Mouse (Mus musculus) forebrain, embryonic 15.5 days (tissue): ENCODE results near the gene Gm5089. TPM values are rescaled to one million over a fixed set of nuclear protein-coding genes. Genes with fewer than 3 reads are reported as not detected.
A peak's percentile ranks its signal among the peaks of the same experiment; 100 is the strongest.

Experiments
- ATAC-seq: fragments of 200-750 bp; cut with Nextera tagmentation; replicated peaks from 2 replicates; pipeline ENCODE4 v1.8.0; 2017; ENCODE audit warnings: mild to moderate bottlenecking, moderate TSS enrichment, moderate library complexity
- H3K27ac ChIP-seq: fragments of 300-500 bp; sonication (generic); replicated peaks from 2 replicates; pipeline ENCODE4 v1.5.1; 2015; ENCODE audit warnings: mild to moderate bottlenecking, inconsistent platforms
- H3K27me3 ChIP-seq: fragments of 300-500 bp; sonication (generic); 2 replicates; pipeline ENCODE4 v1.6.1; 2015; ENCODE audit warnings: inconsistent platforms
- H3K36me3 ChIP-seq: fragments of 300-500 bp; sonication (generic); 2 replicates; pipeline ENCODE4 v1.6.1; 2015; ENCODE audit warnings: mild to moderate bottlenecking, inconsistent platforms
- H3K4me1 ChIP-seq: fragments of 300-500 bp; sonication (generic); 2 replicates; pipeline ENCODE4 v1.6.1; 2015; ENCODE audit warnings: inconsistent platforms
- H3K4me2 ChIP-seq: fragments of 300-500 bp; sonication (generic); replicated peaks from 2 replicates; pipeline ENCODE4 v1.6.1; 2015; ENCODE audit warnings: mild to moderate bottlenecking, inconsistent platforms
- H3K4me3 ChIP-seq: fragments of 300-500 bp; sonication (generic); 2 replicates; pipeline ENCODE4 v1.5.1; 2015; ENCODE audit warnings: mild to moderate bottlenecking, inconsistent platforms
- H3K9ac ChIP-seq: fragments of 300-500 bp; sonication (generic); replicated peaks from 2 replicates; pipeline ENCODE4 v1.6.1; 2015; ENCODE audit warnings: mild to moderate bottlenecking, inconsistent platforms
- H3K9me3 ChIP-seq: fragments of 300-500 bp; sonication (generic); 2 replicates; pipeline ENCODE4 v1.6.1; 2016; ENCODE audit warnings: inconsistent platforms
- WGBS: fragments of 180-500 bp; shearing (Covaris S2); methylation state at CpG from one replicate; pipeline ENCODE4 v1.1.7; 2015; ENCODE audit warnings: mixed read lengths; 5-methylcytosine and 5-hydroxymethylcytosine counted together
- polyA plus RNA-seq: library from polyadenylated mRNA; unstranded; fragments of >200 nt; fragmentation: Nextera tagmentation; extraction: Ambion mirVana; gene quantifications from 2 replicates; pipeline ENCODE4 v1.2.1, GENCODE M21; 2015

Gene Gm5089
- polyA plus RNA-seq, 1 experiment from 2014 or later = 0.75 TPM

- Histone ChIP-seq H3K27me3 (peaks cover 27% of the 10 kb centered on the region), H3K4me1 (peaks cover 14% of the 10 kb centered on the region), H3K27ac (no peak overlapping the region), H3K36me3 (no peaks in the 10 kb centered on the region), H3K9ac (no peak overlapping the region), H3K9me3 (no peaks in the 10 kb centered on the region), H3K4me3 (no peak overlapping the region), H3K4me2 (no peak overlapping the region)
- 88% methylated on average over 5 of the region's 5 CpGs for WGBS
- ATAC-seq = no peak
Observed at GRCm38 (mm10) chr14:122387781-122388180, 63.1 kb downstream of the Gm5089 start.

- WGBS = 83% methylated on average over 17 of the region's 17 CpGs
- H3K4me3 ChIP-seq = no peak overlapping the region
- H3K4me2 ChIP-seq = no peak overlapping the region
- peaks cover 31% of the 10 kb centered on the region for H3K27me3 ChIP-seq
- H3K36me3 ChIP-seq = no peaks in the 10 kb centered on the region
- ATAC-seq = no peak
- peaks cover 14% of the 10 kb centered on the region for H3K4me1 ChIP-seq
- no peak overlapping the region for H3K9ac ChIP-seq
- H3K9me3 ChIP-seq = no peaks in the 10 kb centered on the region
- no peak overlapping the region for H3K27ac ChIP-seq
Observed at GRCm38 (mm10) chr14:122386281-122387130, 64.4 kb downstream of the Gm5089 start.

- Histone ChIP-seq H3K27me3 (peaks cover 32% of the 10 kb centered on the region), H3K27ac (no peak overlapping the region), H3K9me3 (no peaks in the 10 kb centered on the region), H3K9ac (no peak overlapping the region), H3K4me2 (no peak overlapping the region), H3K4me3 (no peak overlapping the region), H3K4me1 (peaks cover 14% of the 10 kb centered on the region), H3K36me3 (no peaks in the 10 kb centered on the region)
- 87% methylated on average over 5 of the region's 5 CpGs for WGBS
- no peak for ATAC-seq
Observed at GRCm38 (mm10) chr14:122385758-122386157, 65.2 kb downstream of the Gm5089 start.

- no peak for ATAC-seq
- H3K9me3 ChIP-seq = no peaks in the 10 kb centered on the region
- no peak overlapping the region for H3K9ac ChIP-seq
- H3K4me3 ChIP-seq = no peak overlapping the region
- no peak overlapping the region for H3K4me2 ChIP-seq
- peaks cover 34% of the 10 kb centered on the region for H3K27me3 ChIP-seq
- H3K36me3 ChIP-seq = no peaks in the 10 kb centered on the region
- peaks cover 14% of the 10 kb centered on the region for H3K4me1 ChIP-seq
- 75% methylated on average over 3 of the region's 3 CpGs for WGBS
- 0 out of 2 replicates have a peak overlapping the region, but pooled peaks have one; percentile 0 for H3K27ac ChIP-seq
Observed at GRCm38 (mm10) chr14:122385238-122385534, 65.7 kb downstream of the Gm5089 start.

Other genes with a start within 250 kb of the Gm5089 start
- 14.2 and 15.2 TPM in 2 replicates for gene Zic5, start 14.6 kb upstream of the Gm5089 start, polyA plus RNA-seq
- gene Zic2, start 24.3 kb upstream of the Gm5089 start, polyA plus RNA-seq = 8.4 and 9.3 TPM in 2 replicates
- gene Gm10837, start 39.5 kb upstream of the Gm5089 start, polyA plus RNA-seq = 0.57 and 0.63 TPM in 2 replicates
- 21.9 and 25.2 TPM in 2 replicates for gene Pcca, start 83.2 kb upstream of the Gm5089 start, polyA plus RNA-seq